Mouse (Mus musculus) midbrain, embryonic 15.5 days (tissue): ENCODE measurements at regions not wholly inside any gene's neighbourhood (a gene's known extent, or its start where the extent isn't known, plus 50 kb on each side); places are given as distances from the start of the nearest gene placed in this dataset.

Experiments
- ATAC-seq: fragments of 200-750 bp; cut with Nextera tagmentation; replicated peaks from 2 replicates; pipeline ENCODE4 v1.8.0; 2017; ENCODE audit warnings: moderate TSS enrichment
- H3K27ac ChIP-seq: fragments of 300-500 bp; sonication (generic); 2 replicates; pipeline ENCODE4 v1.5.1; 2015; ENCODE audit warnings: mild to moderate bottlenecking, inconsistent platforms
- H3K27me3 ChIP-seq: fragments of 300-500 bp; sonication (generic); replicated peaks from 2 replicates; pipeline ENCODE4 v1.6.1; 2015; ENCODE audit warnings: inconsistent platforms
- H3K36me3 ChIP-seq: fragments of 300-500 bp; sonication (generic); replicated peaks from 2 replicates; pipeline ENCODE4 v1.6.1; 2015; ENCODE audit warnings: inconsistent platforms
- H3K4me1 ChIP-seq: fragments of 300-500 bp; sonication (generic); 2 replicates; pipeline ENCODE4 v1.6.1; 2015; ENCODE audit warnings: inconsistent platforms
- H3K4me2 ChIP-seq: fragments of 300-500 bp; sonication (generic); 2 replicates; pipeline ENCODE4 v1.6.1; 2015; ENCODE audit warnings: inconsistent platforms, mild to moderate bottlenecking, moderate library complexity
- H3K4me3 ChIP-seq: fragments of 300-500 bp; sonication (generic); 2 replicates; pipeline ENCODE4 v1.5.1; 2015; ENCODE audit warnings: mild to moderate bottlenecking, inconsistent platforms
- H3K9ac ChIP-seq: fragments of 300-500 bp; sonication (generic); 2 replicates; pipeline ENCODE4 v1.6.1; 2015; ENCODE audit warnings: mild to moderate bottlenecking, inconsistent platforms
- H3K9me3 ChIP-seq: fragments of 300-500 bp; sonication (generic); 2 replicates; pipeline ENCODE4 v1.6.1; 2016; ENCODE audit warnings: inconsistent platforms
- WGBS: fragments of 180-500 bp; shearing (Covaris S2); methylation state at CpG from one replicate; pipeline ENCODE4 v1.1.7; 2015; ENCODE audit warnings: mixed read lengths; 5-methylcytosine and 5-hydroxymethylcytosine counted together

DNA sequence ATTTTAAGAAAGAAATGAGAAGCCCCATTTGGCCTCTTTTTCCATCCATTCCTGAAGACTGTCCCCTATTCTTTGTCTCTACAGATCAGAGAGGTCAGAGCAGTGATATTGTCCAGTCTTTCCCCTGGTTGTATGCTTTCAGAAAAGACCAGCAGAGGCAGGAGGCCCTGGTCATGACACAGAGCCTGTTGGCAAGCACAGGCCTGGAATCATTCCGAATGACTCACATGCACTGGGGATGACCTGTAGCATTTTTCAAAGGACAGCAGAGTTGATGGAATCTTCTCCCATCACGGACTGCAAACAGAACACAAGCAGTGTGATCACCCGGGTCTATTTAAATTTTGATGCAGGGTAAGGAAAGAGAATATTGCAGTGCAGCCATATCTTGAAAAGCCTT, 50.2 kb upstream of the Nxt1 start:
- Histone ChIP-seq H3K27ac (no peak overlapping the region), H3K4me3 (no peak overlapping the region), H3K36me3 (no peaks in the 10 kb centered on the region), H3K9me3 (no peaks in the 10 kb centered on the region), H3K4me1 (no peaks in the 10 kb centered on the region), H3K4me2 (no peak overlapping the region), H3K27me3 (no peaks in the 10 kb centered on the region), H3K9ac (no peak overlapping the region)
- WGBS: 81% methylated on average over 3 of the region's 3 CpGs
- no peak for ATAC-seq

DNA sequence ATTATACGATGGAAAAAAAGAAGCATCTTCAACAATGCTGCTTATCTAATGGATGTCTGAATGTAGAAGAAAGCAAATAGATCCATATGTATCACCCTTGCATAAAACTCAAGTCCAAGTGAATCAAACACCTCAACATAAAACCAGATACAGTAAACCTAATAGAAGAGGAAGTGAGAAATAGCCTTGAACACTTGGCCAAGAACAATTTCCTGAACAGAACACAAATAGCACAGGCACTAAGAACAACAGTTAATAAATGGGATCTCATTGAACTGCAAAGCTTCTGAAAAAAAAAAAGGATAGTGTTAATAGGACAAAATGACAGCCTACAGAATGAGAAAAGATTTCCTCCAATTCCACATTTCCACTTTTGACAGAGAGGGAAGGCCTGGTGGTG, 60.5 kb upstream of the Nxt1 start:
- Histone ChIP-seq H3K9ac (no peak overlapping the region), H3K4me2 (no peak overlapping the region), H3K9me3 (no peaks in the 10 kb centered on the region), H3K36me3 (no peaks in the 10 kb centered on the region), H3K4me1 (no peaks in the 10 kb centered on the region), H3K27ac (no peak overlapping the region), H3K4me3 (no peak overlapping the region), H3K27me3 (no peaks in the 10 kb centered on the region)
- WGBS: 86% methylated on average over 1 of the region's 1 CpGs
- no peak for ATAC-seq

DNA sequence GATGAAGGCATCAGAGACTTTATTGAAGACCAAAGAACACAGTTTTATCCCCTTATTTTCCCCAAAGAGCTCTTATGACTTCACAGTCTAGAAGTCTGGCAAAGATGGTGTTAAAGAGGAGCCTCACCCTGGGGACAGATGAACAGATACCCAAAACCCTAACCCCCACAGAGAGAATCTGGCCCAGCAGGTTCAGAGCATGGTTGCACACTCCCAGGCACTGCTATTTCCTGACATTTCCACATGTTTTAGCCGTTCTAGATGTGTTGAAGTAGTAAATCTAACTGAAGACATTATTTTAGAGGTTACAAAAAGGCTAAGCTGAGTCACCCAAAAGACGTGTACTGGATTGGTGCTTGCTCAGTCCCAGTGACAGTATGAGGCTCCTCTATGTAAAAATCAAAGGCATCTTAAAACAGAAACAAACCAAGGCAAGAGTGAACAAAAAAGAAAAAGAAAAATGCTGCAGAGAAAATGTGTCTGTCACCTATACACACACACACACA, 66.9 kb upstream of the Nxt1 start:
- Histone ChIP-seq H3K27me3 (no peaks in the 10 kb centered on the region), H3K36me3 (no peaks in the 10 kb centered on the region), H3K9me3 (no peaks in the 10 kb centered on the region), H3K4me3 (no peak overlapping the region), H3K4me1 (no peaks in the 10 kb centered on the region), H3K4me2 (no peak overlapping the region), H3K27ac (no peak overlapping the region), H3K9ac (no peak overlapping the region)
- no peak for ATAC-seq
- 63% methylated on average over 2 of the region's 2 CpGs for WGBS

DNA sequence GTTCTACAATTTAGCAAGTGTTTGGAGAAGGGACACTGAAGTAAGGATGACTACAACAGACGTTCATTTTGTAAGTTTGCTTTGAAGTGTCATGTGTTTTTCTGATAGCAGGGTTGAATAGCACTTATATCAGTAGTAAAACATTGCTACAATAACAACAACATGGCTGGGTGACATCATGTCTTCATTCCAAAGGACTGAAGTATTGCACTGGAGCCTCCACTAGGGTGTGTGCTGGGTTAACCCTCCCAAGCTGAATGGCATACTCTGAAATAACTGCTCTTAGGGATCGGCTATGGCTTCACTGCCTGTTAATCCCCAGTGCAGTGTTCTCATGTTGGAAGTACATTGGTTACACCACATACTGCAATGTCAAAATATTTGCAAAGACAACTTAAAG, 68.5 kb upstream of the Nxt1 start:
- H3K4me3 ChIP-seq: no peak overlapping the region
- H3K4me2 ChIP-seq: no peak overlapping the region
- H3K4me1 ChIP-seq: no peaks in the 10 kb centered on the region
- H3K27me3 ChIP-seq: no peaks in the 10 kb centered on the region
- H3K36me3 ChIP-seq: no peaks in the 10 kb centered on the region
- ATAC-seq: no peak
- no peak overlapping the region for H3K9ac ChIP-seq
- WGBS: 73% methylated on average over 2 of the region's 2 CpGs
- no peak overlapping the region for H3K27ac ChIP-seq
- H3K9me3 ChIP-seq: no peaks in the 10 kb centered on the region

DNA sequence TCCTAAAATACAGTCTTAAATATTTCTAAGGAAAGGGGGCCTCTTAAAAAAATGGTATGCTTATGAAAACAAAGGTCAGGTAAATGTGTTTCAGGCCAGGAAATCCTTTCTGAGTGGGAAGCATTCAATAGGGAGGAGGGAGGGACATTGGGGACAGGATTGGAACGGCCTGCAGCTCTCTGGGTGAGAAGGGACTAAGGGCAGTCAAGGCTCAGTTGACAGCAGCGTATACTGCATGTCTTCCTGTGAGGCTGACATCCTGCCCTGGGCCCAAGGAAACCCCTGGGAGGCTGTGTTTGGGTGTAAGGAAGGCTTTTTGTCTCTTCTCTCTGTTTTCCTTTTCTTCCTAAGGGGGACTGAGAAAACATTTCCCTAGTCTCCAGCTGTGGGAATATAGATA, 69.1 kb upstream of the Nxt1 start:
- ATAC-seq: no peak
- Histone ChIP-seq H3K4me2 (no peak overlapping the region), H3K36me3 (no peaks in the 10 kb centered on the region), H3K27ac (no peak overlapping the region), H3K9ac (no peak overlapping the region), H3K27me3 (no peaks in the 10 kb centered on the region), H3K4me3 (no peak overlapping the region), H3K9me3 (no peaks in the 10 kb centered on the region), H3K4me1 (no peaks in the 10 kb centered on the region)
- 45% methylated on average over 2 of the region's 2 CpGs for WGBS

DNA sequence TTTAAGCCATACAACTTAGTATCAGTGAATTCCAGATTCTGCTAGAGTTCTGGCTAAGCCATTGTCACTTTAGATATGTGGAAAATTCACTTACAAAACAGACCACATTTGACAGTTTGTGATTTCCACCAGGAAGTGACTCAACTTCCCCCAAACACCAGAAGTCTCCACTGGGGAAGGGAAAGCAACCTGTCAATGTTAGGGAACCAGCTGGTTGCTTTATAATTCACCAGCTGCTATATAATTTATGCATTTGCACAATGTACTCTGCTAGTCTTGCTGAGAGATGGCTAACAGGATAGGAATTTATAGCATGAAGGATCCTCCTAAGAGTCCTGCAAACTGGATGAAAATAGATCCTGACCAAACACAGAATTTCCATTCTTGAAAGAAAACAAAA, 72.9 kb upstream of the Nxt1 start:
- no peaks in the 10 kb centered on the region for H3K4me1 ChIP-seq
- no peak overlapping the region for H3K27ac ChIP-seq
- no peak for ATAC-seq
- no peaks in the 10 kb centered on the region for H3K27me3 ChIP-seq
- H3K9me3 ChIP-seq: no peaks in the 10 kb centered on the region
- no peak overlapping the region for H3K4me3 ChIP-seq
- H3K36me3 ChIP-seq: no peaks in the 10 kb centered on the region
- H3K4me2 ChIP-seq: no peak overlapping the region
- H3K9ac ChIP-seq: no peak overlapping the region

DNA sequence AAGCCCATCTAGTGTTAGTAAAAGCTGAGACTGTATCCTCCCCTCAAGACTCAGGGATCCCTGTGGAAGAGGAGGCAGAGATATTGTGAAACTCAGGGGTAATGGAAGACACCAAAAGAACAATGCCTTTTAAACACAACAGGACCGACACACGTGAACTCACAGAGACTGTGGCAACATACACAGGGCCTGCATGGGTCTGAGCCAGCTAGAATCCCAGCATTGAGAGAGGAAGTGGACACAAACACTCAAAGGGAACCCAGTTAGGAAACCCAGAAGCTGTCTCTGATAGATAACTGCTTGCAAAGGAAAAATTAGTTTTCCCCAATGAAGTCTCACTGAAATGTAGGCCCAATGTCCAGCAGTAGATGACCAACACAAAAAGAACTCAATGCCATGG, 75.4 kb upstream of the Nxt1 start:
- H3K4me2 ChIP-seq: no peak overlapping the region
- no peaks in the 10 kb centered on the region for H3K9me3 ChIP-seq
- H3K4me3 ChIP-seq: no peak overlapping the region
- H3K4me1 ChIP-seq: no peaks in the 10 kb centered on the region
- no peak overlapping the region for H3K27ac ChIP-seq
- WGBS: 84% methylated on average over 2 of the region's 2 CpGs
- ATAC-seq: no peak
- no peaks in the 10 kb centered on the region for H3K36me3 ChIP-seq
- H3K9ac ChIP-seq: no peak overlapping the region
- H3K27me3 ChIP-seq: no peaks in the 10 kb centered on the region

DNA sequence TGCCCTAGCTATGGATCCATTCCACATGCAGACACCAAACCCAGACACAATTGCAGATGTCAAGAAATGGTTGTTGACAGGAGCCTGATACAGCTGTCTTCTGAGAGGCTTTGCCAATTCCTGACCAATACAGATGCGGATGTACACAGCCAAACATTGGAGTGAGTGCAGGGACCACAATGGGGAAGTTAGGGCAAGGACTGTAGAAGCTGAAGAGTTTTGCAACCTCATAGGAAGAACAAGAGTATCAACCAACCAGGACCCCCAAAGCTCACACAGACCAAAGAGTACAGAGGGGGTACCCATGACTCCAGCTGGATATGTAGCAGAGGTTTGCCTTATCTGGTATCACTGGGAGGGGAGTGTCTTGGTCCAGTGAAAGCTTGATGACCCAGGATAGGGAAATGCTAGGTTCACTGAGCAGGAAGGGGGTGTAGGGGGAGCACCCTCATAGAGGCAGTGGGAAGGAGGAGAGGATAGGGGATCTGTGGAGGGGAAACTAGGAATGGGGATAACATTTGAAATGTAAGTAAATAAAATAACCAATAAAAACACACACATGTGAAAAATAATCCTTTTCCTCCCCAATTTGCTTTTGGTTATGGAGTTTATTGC, 86.6 kb upstream of the Nxt1 start:
- Histone ChIP-seq H3K4me3 (no peak overlapping the region), H3K36me3 (no peaks in the 10 kb centered on the region), H3K9ac (no peak overlapping the region), H3K27ac (no peak overlapping the region), H3K4me1 (no peaks in the 10 kb centered on the region), H3K9me3 (no peaks in the 10 kb centered on the region), H3K4me2 (no peak overlapping the region), H3K27me3 (no peaks in the 10 kb centered on the region)
- no peak for ATAC-seq
- 82% methylated on average over 1 of the region's 1 CpGs for WGBS

DNA sequence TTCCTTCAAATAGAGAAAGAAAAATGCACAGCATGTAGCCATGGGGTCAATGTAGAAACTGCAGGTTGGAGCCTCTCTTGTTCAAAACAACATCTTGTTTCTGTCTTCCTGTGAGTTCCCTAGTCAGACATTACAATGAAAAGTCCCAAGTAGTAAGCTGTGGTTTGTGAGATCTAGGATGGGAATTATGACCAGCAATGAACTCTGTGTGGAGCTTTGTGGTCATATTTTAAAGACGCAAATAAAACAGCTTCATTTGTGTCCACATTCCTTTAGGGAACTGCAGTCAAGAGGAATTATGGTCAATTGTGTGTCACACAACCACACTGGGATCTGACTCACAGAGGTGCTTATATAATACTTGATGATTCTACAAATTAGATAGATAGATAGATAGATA, 90.2 kb upstream of the Nxt1 start:
- H3K36me3 ChIP-seq: no peaks in the 10 kb centered on the region
- no peak overlapping the region for H3K9ac ChIP-seq
- H3K27me3 ChIP-seq: no peaks in the 10 kb centered on the region
- no peak overlapping the region for H3K27ac ChIP-seq
- H3K4me1 ChIP-seq: no peaks in the 10 kb centered on the region
- no peak overlapping the region for H3K4me3 ChIP-seq
- 80% methylated on average over 1 of the region's 1 CpGs for WGBS
- no peaks in the 10 kb centered on the region for H3K9me3 ChIP-seq
- H3K4me2 ChIP-seq: no peak overlapping the region
- no peak for ATAC-seq

DNA sequence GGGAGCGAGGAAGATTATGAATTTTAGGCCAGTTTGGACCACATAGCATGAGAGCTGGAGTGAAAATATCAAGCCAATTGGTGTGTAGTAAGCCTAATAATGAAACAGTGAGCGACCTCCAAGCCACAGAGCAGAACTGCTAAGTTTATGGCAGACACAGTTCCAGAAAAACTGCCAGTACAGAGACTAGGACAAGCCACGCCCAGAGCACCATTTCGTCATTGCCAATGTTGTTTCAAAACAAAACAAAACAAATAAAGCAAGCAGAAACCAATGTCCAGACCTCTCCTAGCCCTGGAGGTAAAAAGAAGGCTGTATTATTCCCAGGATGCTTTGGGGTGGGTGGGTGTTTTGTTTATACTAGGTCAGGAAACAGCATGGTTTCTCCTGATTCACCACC, 90.7 kb upstream of the Nxt1 start:
- WGBS: 85% methylated on average over 4 of the region's 4 CpGs
- Histone ChIP-seq H3K27me3 (no peaks in the 10 kb centered on the region), H3K4me3 (no peak overlapping the region), H3K4me1 (no peaks in the 10 kb centered on the region), H3K9ac (no peak overlapping the region), H3K9me3 (no peaks in the 10 kb centered on the region), H3K27ac (no peak overlapping the region), H3K4me2 (no peak overlapping the region), H3K36me3 (no peaks in the 10 kb centered on the region)
- no peak for ATAC-seq

DNA sequence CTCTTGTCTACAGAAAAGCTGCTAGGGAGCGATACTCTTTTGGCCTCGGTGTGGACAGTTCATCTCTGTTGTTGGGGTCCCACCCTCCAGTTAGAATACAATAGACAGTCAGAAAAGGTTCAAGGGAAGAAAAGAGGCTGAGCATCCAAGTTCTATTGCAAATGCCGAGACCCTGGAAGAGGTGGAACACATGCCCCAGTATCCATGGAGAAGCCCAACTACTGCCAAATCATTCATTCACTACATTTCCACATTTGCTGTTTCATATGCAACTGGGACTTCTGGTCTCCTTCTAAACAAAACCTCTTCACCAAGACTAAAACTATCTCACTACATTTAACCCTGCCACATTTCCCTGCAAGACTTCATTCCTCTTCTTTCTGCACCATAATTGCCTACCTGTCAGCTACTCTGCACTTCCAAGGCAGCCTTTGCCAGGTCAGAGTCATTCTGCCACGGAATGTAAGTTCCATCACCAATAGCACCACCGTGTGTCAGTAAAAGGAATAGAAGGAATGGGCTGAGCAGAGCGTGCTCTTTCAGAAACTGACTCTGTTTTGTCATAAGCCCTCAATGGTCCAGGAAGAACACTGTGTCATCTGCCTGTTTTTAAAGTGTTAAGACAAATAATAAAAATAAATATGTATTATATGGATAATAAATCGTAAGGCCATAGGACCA, 92.0 kb upstream of the Nxt1 start:
- no peaks in the 10 kb centered on the region for H3K27me3 ChIP-seq
- no peaks in the 10 kb centered on the region for H3K36me3 ChIP-seq
- H3K4me3 ChIP-seq: no peak overlapping the region
- WGBS: 39% methylated on average over 7 of the region's 7 CpGs
- no peak overlapping the region for H3K9ac ChIP-seq
- peak; percentile 88 for ATAC-seq
- no peaks in the 10 kb centered on the region for H3K9me3 ChIP-seq
- no peak overlapping the region for H3K27ac ChIP-seq
- no peak overlapping the region for H3K4me2 ChIP-seq
- H3K4me1 ChIP-seq: no peaks in the 10 kb centered on the region

DNA sequence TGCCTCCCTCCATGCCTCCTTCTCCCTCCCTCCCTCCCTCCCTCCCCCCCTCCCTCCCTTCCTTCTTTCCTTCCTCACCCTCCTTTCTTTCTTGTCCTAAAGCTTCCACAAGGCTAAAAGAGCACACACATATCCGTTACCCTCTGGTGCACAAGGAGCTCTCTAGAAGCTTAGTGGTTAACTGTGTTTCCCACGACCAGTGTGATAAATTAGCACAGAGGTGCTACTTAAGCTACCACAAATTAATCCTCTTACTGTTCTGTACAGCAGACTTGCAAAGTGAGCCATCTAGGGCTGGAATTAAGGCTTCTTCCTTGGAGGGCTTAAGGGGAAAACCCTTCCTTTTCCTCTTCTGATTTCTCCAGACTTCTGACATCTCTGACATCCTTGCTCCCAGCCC, 92.8 kb upstream of the Nxt1 start:
- Histone ChIP-seq H3K4me3 (no peak overlapping the region), H3K9ac (no peak overlapping the region), H3K27me3 (no peaks in the 10 kb centered on the region), H3K9me3 (no peaks in the 10 kb centered on the region), H3K27ac (no peak overlapping the region), H3K36me3 (no peaks in the 10 kb centered on the region), H3K4me2 (no peak overlapping the region), H3K4me1 (no peaks in the 10 kb centered on the region)
- whole genome bisulfite sequencing: 30% methylated on average over 2 of the region's 2 CpGs
- no peak for ATAC-seq

DNA sequence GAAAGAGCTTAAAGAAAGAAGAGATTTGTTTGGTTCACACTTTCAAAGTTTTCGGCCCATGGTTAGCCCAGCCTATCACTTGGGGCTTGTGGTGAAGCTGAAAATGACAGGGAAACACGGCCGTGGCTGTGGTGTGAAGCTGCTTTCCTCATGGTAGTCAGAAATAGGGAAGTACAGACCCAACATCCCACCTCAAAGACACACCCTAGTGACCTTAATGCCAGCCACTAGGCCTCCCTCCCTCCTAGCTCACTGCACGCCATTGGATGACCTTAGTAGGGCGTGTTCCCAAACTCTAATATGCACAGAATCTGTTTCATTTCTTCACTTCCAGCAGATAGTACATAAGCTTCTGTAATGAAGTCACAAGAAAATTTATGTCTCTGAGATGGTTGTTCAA, 93.4 kb upstream of the Nxt1 start:
- no peak overlapping the region for H3K9ac ChIP-seq
- no peak for ATAC-seq
- no peak overlapping the region for H3K27ac ChIP-seq
- H3K9me3 ChIP-seq: no peaks in the 10 kb centered on the region
- no peak overlapping the region for H3K4me3 ChIP-seq
- H3K4me1 ChIP-seq: no peaks in the 10 kb centered on the region
- H3K27me3 ChIP-seq: no peaks in the 10 kb centered on the region
- H3K36me3 ChIP-seq: no peaks in the 10 kb centered on the region
- 86% methylated on average over 5 of the region's 5 CpGs for WGBS
- H3K4me2 ChIP-seq: no peak overlapping the region
